Mouse (Mus musculus) layer of hippocampus, adult 2 months (tissue): Measurements from ENCODE around the gene Prim2. TPM values are rescaled to one million over a fixed set of nuclear protein-coding genes. Genes with fewer than 3 reads are reported as not detected.

Experiments
- DNase-seq, 2 experiments: peaks; one replicate each; pipeline ENCODE4 v3.0.0; 2022; ENCODE audit warnings: low spot score in 2 of 2
- H3K27ac ChIP-seq: fragments of 200-600 bp; 2 replicates; pipeline ENCODE4 v1.8.1; 2022
- H3K4me3 ChIP-seq: fragments of 200-600 bp; 2 replicates; pipeline ENCODE4 v1.8.1; 2022; ENCODE audit warnings: mild to moderate bottlenecking
- CTCF ChIP-seq: fragments of 200-600 bp; conservative IDR thresholded peaks from 2 replicates; pipeline ENCODE4 v1.8.1; 2022; ENCODE audit warnings: antibody characterized with exemption, mild to moderate bottlenecking, moderate library complexity
- total RNA-seq, 2 experiments: library from RNA; stranded (reverse); gene quantifications; 2 replicates each; pipeline ENCODE4 v1.2.3; 2021

Gene Prim2
- total RNA-seq, 2 experiments from 2014 or later = 5.5 to 5.8 TPM

DNA sequence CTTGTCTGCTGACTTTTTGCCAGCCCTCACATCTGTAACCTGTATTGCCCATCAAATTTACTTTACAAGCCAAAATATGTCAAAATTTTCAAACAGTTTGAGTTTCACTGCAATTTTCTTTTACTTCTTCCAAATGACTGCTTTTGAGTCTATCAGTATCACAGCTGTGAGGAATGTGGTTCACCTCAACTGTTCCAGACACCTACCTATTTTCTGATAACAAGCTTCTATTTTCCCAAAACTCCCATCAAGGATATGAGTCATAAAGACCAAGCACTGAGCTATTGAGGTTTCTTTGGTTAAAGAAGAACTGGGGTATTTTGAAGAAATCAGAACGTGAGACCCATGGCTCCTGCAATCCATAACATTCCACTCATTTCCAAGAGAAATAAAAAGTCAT is 57.5 kb downstream of the Prim2 start:
- TF ChIP-seq CTCF = no peak
- Histone ChIP-seq H3K4me3 (no peak overlapping the region), H3K27ac (no peak overlapping the region)
- no peak for DNase-seq

DNA sequence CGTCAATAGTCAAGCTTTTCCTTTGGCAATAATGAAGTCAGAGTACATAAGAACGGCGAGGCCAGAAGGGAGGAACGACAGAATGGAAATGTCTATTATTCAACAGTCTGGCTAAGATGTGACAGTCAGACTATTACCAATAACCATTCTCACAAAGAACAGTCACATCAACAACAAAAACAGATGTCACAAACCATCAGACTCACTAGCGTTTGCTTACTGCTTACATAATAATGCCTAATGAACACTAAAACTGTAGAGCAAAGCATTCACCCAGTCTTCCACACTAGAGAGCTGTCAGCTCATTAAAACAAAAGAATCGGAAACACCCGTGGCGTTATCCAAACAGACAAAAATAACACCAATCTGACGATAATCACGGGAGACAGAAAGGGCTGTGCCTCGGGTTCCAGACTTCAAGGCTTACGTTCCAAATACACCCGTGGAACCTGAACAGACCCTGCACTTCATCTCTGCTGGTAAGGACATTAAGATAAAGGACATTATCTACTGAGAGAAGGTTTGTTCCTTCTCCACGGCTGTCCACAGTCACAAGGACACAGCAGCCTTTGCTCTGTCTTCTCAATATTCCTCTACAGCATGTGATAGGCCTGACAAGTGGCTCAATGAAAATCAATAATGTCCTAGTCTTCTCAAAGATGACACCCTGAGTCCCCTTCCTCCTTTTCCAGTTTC is 59.4 kb downstream of the Prim2 start:
- H3K27ac ChIP-seq = peak overlapping the region; percentile 67
- TF ChIP-seq CTCF = no peak
- no peak overlapping the region for H3K4me3 ChIP-seq
- peak in 1 of 2 experiments; percentile 23 for DNase-seq

DNA sequence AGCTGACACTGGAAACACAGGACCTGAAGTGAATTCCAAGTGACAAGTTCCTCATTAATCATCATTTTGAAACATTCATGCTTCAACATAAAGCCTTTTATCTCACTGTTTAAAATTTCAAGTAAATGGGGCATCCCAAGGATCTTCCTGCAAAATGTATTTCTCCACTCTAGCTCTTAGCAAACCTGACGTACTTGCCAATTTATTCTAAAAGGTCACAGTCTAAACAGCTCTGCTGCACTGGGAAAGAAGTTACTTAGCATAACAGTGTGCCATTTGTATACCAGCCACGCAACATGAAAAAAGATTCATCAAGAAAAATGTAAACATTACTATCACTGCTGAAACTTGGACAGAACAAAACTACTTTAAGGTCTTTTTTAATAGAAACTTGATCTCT is 61.5 kb downstream of the Prim2 start:
- Histone ChIP-seq H3K27ac (no peak overlapping the region), H3K4me3 (no peak overlapping the region)
- TF ChIP-seq CTCF = no peak
- DNase-seq = no peak

DNA sequence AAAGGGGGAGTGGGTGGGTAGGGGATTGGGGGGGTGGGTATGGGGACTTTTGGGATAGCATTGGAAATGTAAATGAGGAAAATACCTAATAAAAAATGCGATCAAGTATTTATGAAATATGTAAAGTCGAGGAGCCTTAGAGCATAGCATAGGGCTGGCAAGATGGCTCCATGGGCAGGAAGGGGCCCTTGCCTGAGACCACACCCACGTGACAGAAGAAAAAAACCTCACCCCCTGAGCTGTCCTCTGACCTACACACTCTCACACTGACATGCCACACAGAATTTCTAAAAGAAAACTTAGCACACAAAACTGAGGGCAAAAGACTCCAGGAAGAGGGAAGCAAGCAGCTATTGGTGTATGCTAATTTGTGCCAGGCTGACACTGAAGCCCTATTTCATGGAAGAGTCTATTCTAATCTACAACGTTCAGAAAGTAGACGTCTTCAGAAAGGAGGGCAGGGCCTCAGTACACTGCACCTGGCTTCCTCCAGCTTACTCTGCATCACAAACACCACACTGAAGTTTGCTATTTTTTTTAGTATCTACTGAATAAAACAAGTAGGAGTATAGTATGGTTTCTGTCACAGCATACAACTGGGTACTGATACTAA is 65.4 kb downstream of the Prim2 start:
- Histone ChIP-seq H3K27ac (no peak overlapping the region), H3K4me3 (no peak overlapping the region)
- no peak for DNase-seq
- TF ChIP-seq CTCF = no peak

DNA sequence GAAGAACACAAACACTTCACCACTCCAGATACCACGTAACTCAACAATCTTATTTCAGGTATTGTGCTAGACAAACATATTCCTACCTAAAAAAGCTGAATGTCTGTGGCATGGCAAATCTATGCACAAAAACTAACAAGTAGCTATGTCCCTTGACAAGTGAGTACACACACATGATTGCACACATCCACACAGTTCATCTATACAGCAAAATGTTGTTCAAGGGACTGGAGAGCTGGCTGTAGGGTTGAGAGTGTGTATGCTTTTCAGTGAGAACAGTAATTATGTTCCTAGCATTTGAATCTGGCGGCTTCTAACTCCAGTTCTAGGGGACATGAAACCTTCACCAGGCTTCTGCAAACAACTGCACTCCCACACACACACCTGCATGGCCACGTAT is 69.9 kb downstream of the Prim2 start:
- Histone ChIP-seq H3K4me3 (no peak overlapping the region), H3K27ac (no peak overlapping the region)
- DNase-seq = no peak
- TF ChIP-seq CTCF = no peak

DNA sequence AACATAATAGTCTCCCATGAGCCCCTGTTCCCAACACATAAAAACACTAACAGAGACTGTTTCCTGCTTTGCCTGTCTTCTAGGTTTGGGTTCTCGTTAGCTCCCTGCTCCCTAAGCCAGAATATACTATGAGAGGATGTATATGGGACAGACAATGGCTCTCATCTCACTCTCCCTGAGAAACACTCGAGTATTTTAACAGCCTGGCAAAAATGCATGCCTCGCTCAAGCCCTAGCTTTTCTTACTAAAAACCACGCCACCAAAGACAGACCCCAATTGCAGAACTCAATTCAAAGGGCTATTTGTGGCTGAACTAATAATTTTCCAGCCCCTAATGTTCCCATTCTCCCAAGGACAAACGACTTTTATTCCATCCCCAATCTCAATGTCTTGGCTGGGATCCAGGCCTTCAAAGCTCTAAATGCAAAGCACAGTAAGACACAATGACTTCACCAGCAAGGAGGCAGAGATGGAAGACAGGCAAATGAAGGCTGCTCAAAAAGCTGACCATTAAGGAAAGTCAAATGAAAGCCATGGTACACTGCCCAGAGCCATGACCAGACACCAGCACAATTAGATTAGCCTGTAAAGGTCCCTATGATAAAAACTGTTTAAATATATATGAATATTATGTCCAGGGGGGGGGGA is 70.5 kb downstream of the Prim2 start:
- H3K4me3 ChIP-seq = no peak overlapping the region

DNA sequence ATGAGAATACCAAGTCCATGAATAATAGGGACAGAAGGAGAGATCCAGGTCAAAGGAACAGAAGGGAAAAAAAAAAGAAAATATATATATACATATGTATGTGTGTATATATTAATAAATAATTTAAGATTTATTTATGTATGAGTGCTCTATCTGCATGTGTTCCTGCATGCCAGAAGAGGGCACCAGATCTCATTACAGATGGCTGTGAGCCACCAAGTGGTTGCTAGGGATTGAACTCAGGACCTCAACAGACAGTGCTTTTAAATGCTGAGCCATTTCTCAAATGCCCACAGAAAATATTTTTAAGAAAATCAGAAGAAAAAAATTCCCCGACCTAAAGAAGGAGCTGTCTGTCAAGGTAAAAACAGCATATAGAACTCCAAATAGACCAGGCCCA is 72.6 kb downstream of the Prim2 start:
- DNase-seq = no peak
- H3K4me3 ChIP-seq = no peak overlapping the region
- TF ChIP-seq CTCF = peak; percentile 42
- no peak overlapping the region for H3K27ac ChIP-seq

More for the DNA sequence above, 70.5 kb downstream of the Prim2 start:
- DNase-seq = no peak
- no peak for TF ChIP-seq CTCF
- no peak overlapping the region for H3K27ac ChIP-seq

DNA sequence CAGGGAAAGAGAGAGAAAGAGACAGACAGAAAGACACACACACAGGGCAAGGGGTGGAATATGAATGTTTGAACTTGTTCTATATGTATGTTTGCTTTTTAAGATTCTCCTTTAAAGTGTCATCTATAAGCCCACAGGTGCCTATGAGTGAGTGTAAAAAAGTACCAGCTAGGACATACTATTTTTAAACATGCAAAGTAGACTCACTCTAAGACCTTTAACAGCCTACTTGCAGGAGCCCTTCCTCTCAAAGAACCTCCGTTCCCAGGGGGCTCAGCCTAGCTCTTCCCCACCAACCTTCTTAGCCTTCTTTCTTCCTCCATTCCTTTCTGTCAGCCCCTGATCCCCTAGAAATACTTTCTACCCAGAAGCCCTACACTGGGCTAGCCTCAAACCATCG is 73.7 kb downstream of the Prim2 start:
- Histone ChIP-seq H3K27ac (no peak overlapping the region), H3K4me3 (no peak overlapping the region)
- TF ChIP-seq CTCF = no peak
- no peak for DNase-seq

DNA sequence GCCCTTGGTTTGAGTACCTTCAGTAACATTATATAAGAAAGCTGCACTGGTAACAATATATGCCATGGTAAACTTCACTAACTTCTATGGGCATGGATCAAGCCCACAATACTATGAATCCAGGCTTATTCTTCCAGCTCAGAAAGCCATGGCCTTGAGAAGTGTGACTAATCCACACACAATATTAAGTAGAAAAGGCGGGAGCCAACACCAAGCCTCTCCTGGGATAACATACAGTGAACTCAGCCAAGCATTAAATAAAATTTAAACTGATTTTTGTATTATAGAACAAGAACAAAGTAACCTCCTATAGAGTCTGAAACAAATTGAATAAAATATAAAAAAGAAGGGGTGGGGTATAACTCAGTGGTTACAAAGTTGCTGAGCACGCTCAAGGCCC is 74.6 kb downstream of the Prim2 start:
- no peak overlapping the region for H3K4me3 ChIP-seq
- no peak overlapping the region for H3K27ac ChIP-seq
- TF ChIP-seq CTCF = no peak
- DNase-seq = no peak

DNA sequence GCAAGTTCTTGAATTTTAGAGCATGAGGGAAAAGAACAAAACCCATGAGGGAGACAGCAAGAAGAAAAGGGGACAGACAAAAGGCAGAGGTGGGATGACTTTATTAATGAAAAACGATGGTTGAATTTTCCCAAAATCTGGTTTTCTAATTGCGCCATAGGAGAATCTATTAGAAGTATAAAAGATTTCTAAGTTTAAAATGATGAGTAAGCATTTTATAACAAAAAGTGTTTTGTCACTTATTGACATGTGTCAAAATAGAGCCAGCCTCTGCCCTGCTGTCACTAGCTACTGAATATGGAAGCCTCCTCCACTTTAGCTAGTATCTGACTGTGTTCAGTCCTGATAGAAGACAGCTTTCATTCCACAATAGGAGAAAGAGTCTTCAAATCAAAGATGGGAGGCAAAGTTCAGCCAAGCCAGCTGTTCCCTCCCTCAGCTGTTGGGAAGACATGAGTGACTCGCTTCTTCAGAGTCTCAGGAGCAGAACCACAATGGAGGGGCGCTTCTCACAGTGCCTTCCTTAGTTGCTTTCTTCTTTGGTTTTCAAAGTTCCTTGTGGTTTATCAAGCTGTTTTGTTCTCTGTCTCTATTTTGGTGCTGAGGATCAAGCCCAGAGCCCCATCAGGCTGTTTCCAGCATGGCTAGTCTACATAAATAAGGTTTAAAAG is 75.7 kb downstream of the Prim2 start:
- Histone ChIP-seq H3K27ac (no peak overlapping the region), H3K4me3 (no peak overlapping the region)
- no peak for TF ChIP-seq CTCF
- DNase-seq = no peak

DNA sequence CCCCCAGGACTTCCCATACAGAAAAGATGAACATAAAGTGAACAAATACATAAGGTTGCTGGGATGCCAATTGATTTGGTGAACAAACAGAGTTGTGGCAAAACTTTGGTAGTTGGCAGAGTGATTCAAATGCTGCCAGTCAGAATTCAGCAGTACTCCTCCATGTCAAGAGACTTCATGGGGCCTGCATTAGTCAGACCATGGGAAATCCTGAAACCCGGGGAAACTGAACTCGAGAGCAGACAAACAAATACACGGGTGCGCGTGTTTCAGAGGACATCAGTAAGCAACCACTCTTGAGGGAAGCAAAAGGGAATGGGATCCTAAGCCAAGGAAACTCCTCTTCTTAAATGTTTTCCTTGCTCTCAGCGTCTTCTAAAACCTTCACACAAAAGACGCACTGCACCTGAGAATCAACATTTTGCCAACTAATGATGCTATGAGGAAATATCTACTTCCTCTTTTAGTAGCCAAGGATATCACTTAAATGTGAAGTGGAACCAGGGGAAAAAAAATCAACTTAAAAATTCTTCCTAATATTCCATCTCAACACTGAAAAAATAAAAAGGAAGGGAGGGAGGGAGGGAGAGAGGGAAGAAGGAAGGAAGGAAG is 77.5 kb downstream of the Prim2 start:
- TF ChIP-seq CTCF = no peak
- no peak overlapping the region for H3K4me3 ChIP-seq
- no peak overlapping the region for H3K27ac ChIP-seq
- DNase-seq = no peak

DNA sequence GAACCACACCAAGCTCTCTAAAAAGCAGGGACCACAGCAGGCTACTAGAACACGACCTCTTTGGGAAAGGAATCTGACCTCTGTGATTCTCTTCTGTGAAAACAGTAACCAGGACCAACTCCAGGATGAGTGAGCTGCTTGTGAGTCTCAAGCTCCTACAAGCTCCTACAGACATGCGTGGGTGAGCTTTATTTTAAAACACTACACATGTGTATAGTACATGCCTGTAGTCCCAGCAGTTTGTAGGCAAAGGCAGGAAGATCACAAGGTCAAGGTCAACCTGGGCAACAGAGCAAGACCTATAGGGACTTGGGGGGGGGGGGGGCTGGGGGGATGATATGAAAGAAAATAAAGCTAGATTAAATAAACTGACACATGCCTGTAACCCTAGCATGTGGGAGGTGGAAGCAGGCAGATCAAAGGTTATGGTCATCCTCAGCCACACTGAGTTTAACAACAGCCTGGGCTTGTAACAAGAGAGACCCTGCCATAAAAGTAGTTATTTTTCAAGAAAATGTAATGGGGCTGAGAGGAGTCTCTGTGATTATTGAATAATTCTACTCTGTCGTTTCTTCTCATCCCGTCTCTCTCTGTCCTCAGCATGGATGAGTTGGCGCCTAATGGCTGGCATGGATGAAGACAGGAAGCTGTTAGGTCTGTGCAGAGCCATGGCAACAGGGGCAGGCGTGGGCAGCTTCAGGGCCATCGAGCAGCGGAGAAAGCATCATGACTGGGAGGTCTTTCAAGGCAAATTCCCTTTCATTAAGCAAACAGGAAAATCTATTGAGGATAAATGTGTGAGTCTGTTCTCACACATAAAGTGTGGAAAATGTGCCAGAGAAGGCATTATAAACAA is 78.8 kb downstream of the Prim2 start:
- no peak for DNase-seq
- H3K27ac ChIP-seq = no peak overlapping the region
- H3K4me3 ChIP-seq = no peak overlapping the region
- TF ChIP-seq CTCF = no peak

DNA sequence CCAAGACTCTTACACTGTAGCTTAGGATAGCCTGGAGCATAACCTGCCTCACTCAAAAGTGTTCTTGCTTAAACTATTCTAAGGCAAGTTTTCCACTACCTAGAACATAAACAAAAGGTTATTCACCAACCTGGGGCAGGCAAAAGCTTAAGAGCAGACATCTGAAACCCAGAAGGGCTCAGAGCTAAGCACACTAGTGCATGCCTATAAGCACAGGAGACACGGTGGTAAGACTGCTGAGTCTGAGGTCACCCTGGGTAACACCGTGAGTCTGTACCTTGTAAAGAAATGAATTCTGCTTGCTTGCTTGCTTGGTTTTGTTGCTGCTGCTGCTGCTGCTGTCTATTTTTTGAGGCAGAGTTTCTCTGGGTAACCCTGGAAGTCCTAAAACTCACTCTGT is 80.1 kb downstream of the Prim2 start:
- DNase-seq = no peak
- no peak overlapping the region for H3K27ac ChIP-seq
- no peak overlapping the region for H3K4me3 ChIP-seq
- no peak for TF ChIP-seq CTCF
